Mouse (Mus musculus): Measurements from ENCODE around the gene Gm21953.
"Not testable (repeated sequence)": the region's sequence is repeated elsewhere in the genome, so short reads cannot be mapped to it uniquely, and the experiment has no call there.

Gm21953 gene

DNA sequence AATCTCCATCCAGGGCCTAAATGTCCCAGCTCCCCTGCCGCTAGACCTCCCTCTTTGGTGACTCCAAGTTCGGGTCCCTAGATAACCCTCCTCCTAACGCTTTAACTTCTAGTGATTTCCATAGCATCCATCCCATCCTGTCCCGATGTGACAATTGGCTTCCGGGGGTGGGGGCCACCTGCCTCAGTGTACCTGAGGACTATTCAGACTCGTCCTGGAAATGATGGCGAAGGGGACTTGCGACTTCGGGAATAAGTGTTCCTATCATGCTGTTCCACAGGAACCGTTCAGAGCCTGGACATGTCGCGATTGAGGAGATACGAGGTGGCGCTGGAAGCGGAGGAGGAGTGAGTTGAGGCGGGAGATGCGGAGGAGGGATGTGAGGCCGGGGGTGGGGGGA, at the start of gene Gm21953:
Gm21953 (plus strand) TSS at position 301 of the 400 bp plus-strand sequence.
- not testable (repeated sequence) for DNase-seq

DNA sequence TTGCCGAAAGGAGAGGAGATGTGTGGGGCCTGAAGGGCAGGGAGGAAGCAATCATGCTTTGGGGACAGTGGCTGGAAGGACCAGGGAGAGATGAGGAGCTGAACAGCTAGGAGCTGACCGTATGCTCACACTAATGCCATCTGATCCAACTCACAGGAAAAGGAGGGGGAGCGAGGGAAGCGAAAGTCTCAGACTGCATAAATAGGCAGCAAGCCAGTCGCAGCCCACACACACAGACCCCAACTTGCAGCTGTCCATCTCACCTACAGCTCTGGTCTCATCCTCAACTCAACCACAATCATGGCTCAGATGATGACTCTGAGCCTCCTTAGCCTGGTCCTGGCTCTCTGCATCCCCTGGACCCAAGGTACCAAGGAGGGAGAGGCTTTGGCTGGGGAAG, 38.6 kb upstream of the Gm21953 start, which contains the start of gene Ccl21b:
Ccl21b (plus strand) TSS at position 301 of the 400 bp plus-strand sequence.
- not testable (repeated sequence) for DNase-seq

DNA sequence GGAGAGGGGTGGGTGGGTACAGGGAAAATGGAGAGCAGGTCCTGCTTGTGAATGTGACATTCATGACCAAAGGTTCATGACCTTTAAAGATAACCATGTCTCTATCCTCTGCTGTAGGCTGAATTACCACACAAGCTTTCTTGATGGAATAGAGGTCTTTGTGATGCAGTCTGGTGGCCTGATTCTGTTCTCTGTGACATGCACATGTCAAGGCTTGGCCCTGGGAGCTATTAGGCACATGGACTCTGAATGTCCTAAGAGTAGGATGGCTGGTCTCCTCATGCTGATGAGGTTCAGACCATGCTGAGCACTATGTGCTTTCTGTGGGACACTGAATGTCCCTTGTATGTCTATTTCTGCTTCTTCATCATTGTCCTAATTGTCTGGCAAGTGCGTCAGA, 24.0 kb downstream of the Gm21953 start, which contains the start of gene Fam205a3:
Fam205a3 (plus strand) TSS at position 301 of the 400 bp plus-strand sequence.
- not testable (repeated sequence) for DNase-seq

All from cerebellum, adult 11-12 months (tissue).